Mouse (Mus musculus) small intestine, adult 2 months (tissue): ENCODE results near the gene Dip2c.

Source experiments
- CTCF ChIP-seq: fragments of 200-500 bp; IDR thresholded peaks from 2 replicates; pipeline ENCODE4 v1.5.1; 2012; ENCODE audit warnings: low read depth, mild to moderate bottlenecking, control low read depth, inconsistent platforms, low read length, moderate library complexity, mixed read lengths; ENCODE audit not compliant: insufficient replicate concordance, insufficient read length; ENCODE audit errors: extremely low read depth
- POLR2A ChIP-seq: fragments of 200-500 bp; IDR thresholded peaks from 2 replicates; pipeline ENCODE4 v1.6.1; 2012; ENCODE audit warnings: low read depth, mild to moderate bottlenecking, control low read depth, inconsistent platforms, low read length, moderate library complexity

DNA sequence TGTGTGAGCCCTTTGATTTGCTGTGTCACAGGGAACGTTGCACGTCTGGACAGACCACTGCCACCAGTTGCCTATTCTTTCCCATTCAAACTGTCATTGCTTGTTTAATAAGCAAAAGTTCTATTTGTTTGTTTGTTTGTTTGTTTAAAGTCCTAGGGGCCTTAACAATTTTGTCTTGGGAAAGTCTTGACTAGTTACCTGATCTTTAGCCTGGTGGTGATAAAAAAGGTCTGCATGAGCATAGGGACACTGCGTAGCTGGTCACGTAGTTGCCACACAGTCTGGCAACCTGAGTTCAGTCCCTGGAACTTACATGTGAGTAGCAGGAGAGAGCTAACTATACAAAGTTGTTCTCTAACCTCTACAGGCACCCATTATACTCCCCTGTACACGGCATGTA, 392.9 kb downstream of the Dip2c start:
- TF ChIP-seq CTCF, result no peak
- TF ChIP-seq POLR2A, result no peak
